Mouse (Mus musculus): ENCODE data around the gene Ap2a1. TPM values are rescaled to one million over a fixed set of nuclear protein-coding genes. Genes with fewer than 3 reads are reported as not detected.

Gene Ap2a1
- polyA plus RNA-seq (2012; ENCODE audit: insufficient read depth, insufficient read length, missing spikeins) = 42.3 and 56.7 TPM in 2 replicates

- H3K27ac ChIP-seq (ENCODE audit: insufficient read depth, low read depth, low read length) = peak within 1 kb of the TSS; percentile 81
- H3K4me1 ChIP-seq (ENCODE audit: control insufficient read depth, insufficient read depth, low read length) = peaks cover 13% of the 10 kb centered on the region
- peak within 1 kb of the TSS; percentile 74 for H3K4me3 ChIP-seq (ENCODE audit: insufficient read depth, low read length)
- TF ChIP-seq POLR2A (IDR thresholded peaks at IDR 0.05; ENCODE audit: borderline replicate concordance, low read depth, low read length) (no peak), CTCF (IDR thresholded peaks at IDR 0.05; ENCODE audit: low read depth, low read length) (no peak)
These were observed at the start of gene Ap2a1 for GRCm38 (mm10) chr7:44929204-44930151. TSS of gene Ap2a1 (minus strand) at chr7:44929496.

DNA sequence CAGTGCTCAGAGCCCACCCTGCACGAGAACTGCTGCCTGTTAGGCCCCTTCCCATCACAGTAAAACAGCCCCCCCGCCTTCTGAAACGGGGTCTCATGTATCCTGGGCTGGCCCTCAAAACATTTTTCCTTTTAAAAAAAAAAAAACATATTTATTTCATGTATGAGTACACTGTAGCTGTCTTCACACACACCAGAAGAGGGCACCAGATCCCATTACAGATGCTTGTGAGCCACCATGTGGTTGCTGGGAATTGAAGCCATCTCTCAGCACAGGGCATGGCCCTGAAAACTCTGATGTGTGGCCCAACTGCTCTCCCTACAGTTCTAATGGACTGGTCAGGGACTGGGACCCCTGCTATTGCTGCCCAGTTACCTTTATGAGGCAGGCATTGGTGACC is 49.0 kb upstream of the Ap2a1 start:
- H3K4me3 ChIP-seq (ENCODE audit: insufficient read depth, low read length) = no peak overlapping the region
- no peak overlapping the region for H3K27ac ChIP-seq (ENCODE audit: insufficient read depth, low read depth, low read length)
- TF ChIP-seq CTCF (IDR thresholded peaks at IDR 0.05; ENCODE audit: low read depth, low read length) = no peak
- no peak for TF ChIP-seq POLR2A (IDR thresholded peaks at IDR 0.05; ENCODE audit: borderline replicate concordance, low read depth, low read length)
- H3K4me1 ChIP-seq (ENCODE audit: control insufficient read depth, insufficient read depth, low read length) = no peaks in the 10 kb centered on the region

DNA sequence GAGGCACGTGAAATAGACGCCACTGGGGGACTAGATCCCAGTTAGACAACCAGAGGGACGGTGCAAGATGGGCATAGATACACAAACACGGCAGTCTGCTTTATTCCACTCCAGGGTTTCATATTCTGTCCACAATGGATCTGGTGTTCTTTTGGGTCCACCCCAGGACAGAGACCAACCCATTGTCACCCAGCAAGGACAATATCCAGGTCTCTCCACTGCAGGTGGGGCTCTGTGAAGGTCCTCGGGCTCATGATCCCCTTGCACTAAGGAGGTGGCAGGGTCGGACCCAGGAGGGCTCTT is 45.8 kb upstream of the Ap2a1 start:
- no peak overlapping the region for H3K27ac ChIP-seq (ENCODE audit: insufficient read depth, low read depth, low read length)
- H3K4me3 ChIP-seq (ENCODE audit: insufficient read depth, low read length) = no peak overlapping the region
- no peak for TF ChIP-seq POLR2A (IDR thresholded peaks at IDR 0.05; ENCODE audit: borderline replicate concordance, low read depth, low read length)
- no peaks in the 10 kb centered on the region for H3K4me1 ChIP-seq (ENCODE audit: control insufficient read depth, insufficient read depth, low read length)

GRCm38 (mm10) chr7:44974383-44975116 is 45.3 kb upstream of the Ap2a1 start, which contains the start of gene Cpt1c:
TSS of gene Cpt1c (minus strand) at chr7:44974851.
- H3K27ac ChIP-seq (ENCODE audit: insufficient read depth, low read depth, low read length) = no peak within 1 kb of the TSS
- TF ChIP-seq POLR2A (IDR thresholded peaks at IDR 0.05; ENCODE audit: borderline replicate concordance, low read depth, low read length) = no peak
- TF ChIP-seq CTCF (IDR thresholded peaks at IDR 0.05; ENCODE audit: low read depth, low read length) = no peak

DNA sequence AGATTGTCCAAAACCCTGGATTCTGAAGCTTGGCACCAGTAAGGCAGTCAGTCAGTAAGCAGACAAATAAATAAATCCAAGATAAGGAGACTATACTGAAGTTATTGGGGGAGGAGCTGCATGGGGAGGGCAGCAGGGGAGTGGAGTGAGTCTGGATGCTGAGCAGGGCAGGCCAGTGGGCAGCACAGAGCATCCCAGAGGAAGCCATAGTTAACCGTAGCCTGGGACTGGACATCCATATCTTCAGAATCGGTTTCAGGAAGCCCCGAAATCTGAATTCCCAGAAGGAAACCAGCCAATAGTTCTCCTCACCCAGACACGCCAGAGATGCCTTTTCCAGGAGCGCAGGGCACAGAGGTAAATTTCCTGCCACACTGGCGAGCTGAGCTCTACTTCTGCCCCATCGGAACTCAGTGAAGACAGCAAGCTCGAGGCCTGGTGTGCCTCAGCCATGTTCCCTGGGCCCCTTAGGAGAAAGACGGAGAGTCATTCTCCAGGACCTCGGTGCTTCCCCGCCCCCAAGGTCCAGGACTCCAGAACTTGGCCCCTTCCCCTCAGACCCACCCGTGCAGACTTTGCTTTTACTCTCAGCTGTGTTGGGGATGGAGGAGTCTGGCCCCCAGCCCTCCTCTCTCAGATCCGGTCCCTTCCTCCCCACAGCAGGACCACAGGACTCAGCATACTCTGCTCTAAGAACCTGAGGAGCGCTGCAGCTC is 44.3 kb upstream of the Ap2a1 start:
- H3K27ac ChIP-seq (ENCODE audit: insufficient read depth, low read depth, low read length) = no peak overlapping the region
- H3K4me1 ChIP-seq (ENCODE audit: control insufficient read depth, insufficient read depth, low read length) = no peaks in the 10 kb centered on the region
- no peak for TF ChIP-seq CTCF (IDR thresholded peaks at IDR 0.05; ENCODE audit: low read depth, low read length)
- H3K4me3 ChIP-seq (ENCODE audit: insufficient read depth, low read length) = no peak overlapping the region

More at GRCm38 (mm10) chr7:44974383-44975116, 45.3 kb upstream of the Ap2a1 start, which contains the start of gene Cpt1c:
- H3K4me1 ChIP-seq (ENCODE audit: control insufficient read depth, insufficient read depth, low read length) = no peaks in the 10 kb centered on the region
- no peak within 1 kb of the TSS for H3K4me3 ChIP-seq (ENCODE audit: insufficient read depth, low read length)

- no peaks in the 10 kb centered on the region for H3K4me1 ChIP-seq (ENCODE audit: control insufficient read depth, insufficient read depth, low read length)
These were observed 41.8 kb upstream of the Ap2a1 start for GRCm38 (mm10) chr7:44971142-44971541.

DNA sequence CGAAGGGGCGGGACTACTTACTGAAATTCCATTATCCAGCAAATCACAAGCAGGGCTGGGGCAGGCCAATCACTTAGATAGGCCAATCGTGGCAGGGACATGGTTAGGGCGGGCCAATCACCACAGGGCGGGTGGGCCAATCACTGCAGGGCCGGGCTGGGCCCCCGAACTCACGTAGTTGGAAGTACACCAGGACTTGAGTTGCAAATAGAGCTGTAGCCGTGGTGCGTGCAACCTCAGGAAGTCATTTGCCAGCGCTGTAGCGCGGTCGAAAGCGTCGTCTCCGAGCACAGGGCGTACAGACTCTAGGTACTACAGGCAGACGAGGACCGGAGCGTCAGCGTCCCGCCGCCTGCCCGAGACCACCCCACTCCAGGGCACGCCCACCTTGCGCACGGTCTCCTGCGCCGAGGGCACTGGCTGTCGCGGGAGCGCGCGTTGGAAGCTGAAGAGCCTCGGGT is 41.0 kb upstream of the Ap2a1 start:
- Histone ChIP-seq H3K4me3 (ENCODE audit: insufficient read depth, low read length) (peak overlapping the region; percentile 46), H3K27ac (ENCODE audit: insufficient read depth, low read depth, low read length) (no peak overlapping the region), H3K4me1 (ENCODE audit: control insufficient read depth, insufficient read depth, low read length) (no peaks in the 10 kb centered on the region)
- TF ChIP-seq POLR2A (IDR thresholded peaks at IDR 0.05; ENCODE audit: borderline replicate concordance, low read depth, low read length) = no peak
- TF ChIP-seq CTCF (IDR thresholded peaks at IDR 0.05; ENCODE audit: low read depth, low read length) = no peak

More at GRCm38 (mm10) chr7:44971142-44971541, 41.8 kb upstream of the Ap2a1 start:
- TF ChIP-seq POLR2A (IDR thresholded peaks at IDR 0.05; ENCODE audit: borderline replicate concordance, low read depth, low read length) (no peak), CTCF (IDR thresholded peaks at IDR 0.05; ENCODE audit: low read depth, low read length) (no peak)
- Histone ChIP-seq H3K4me3 (ENCODE audit: insufficient read depth, low read length) (no peak overlapping the region), H3K27ac (ENCODE audit: insufficient read depth, low read depth, low read length) (no peak overlapping the region)

GRCm38 (mm10) chr7:44966638-44967037 is 37.3 kb upstream of the Ap2a1 start:
- Histone ChIP-seq H3K4me3 (ENCODE audit: insufficient read depth, low read length) (no peak overlapping the region), H3K4me1 (ENCODE audit: control insufficient read depth, insufficient read depth, low read length) (peaks cover 8% of the 10 kb centered on the region), H3K27ac (ENCODE audit: insufficient read depth, low read depth, low read length) (no peak overlapping the region)
- TF ChIP-seq POLR2A (IDR thresholded peaks at IDR 0.05; ENCODE audit: borderline replicate concordance, low read depth, low read length) (no peak), CTCF (IDR thresholded peaks at IDR 0.05; ENCODE audit: low read depth, low read length) (no peak)

DNA sequence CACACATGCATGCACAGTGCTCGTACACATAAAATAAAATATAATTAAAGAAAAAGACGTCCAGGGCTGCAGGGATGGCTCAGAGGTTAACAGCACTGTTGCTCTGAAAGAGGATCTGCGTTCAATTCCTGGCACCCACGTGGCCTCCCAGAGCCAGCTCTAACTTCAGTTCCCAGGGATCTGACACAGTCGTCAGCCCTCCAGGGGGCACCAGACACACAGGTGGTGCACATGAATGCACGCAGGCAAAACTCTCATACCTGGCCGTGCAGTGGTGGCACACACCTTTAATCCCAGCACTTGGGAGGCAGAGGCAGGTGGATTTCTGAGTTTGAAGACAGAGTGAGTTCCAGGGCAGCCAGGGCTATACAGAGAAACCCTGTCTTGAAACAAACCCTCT is 36.7 kb upstream of the Ap2a1 start:
- no peak overlapping the region for H3K4me3 ChIP-seq (ENCODE audit: insufficient read depth, low read length)
- no peak overlapping the region for H3K27ac ChIP-seq (ENCODE audit: insufficient read depth, low read depth, low read length)
- TF ChIP-seq CTCF (IDR thresholded peaks at IDR 0.05; ENCODE audit: low read depth, low read length) (no peak), POLR2A (IDR thresholded peaks at IDR 0.05; ENCODE audit: borderline replicate concordance, low read depth, low read length) (no peak)
- H3K4me1 ChIP-seq (ENCODE audit: control insufficient read depth, insufficient read depth, low read length) = peaks cover 12% of the 10 kb centered on the region

Measured in bone marrow macrophage, adult 2 months (primary cell).